Mouse (Mus musculus) neural tube, embryonic 13.5 days (tissue): ENCODE results near the gene Slc8a1. TPM values are rescaled to one million over a fixed set of nuclear protein-coding genes. Genes with fewer than 3 reads are reported as not detected.

ENCODE experiments used
- ATAC-seq: fragments of 200-750 bp; cut with Nextera tagmentation; 2 replicates; pipeline ENCODE4 v1.8.0; 2017; ENCODE audit warnings: low read depth, mild to moderate bottlenecking, moderate TSS enrichment, moderate library complexity
- H3K27ac ChIP-seq: fragments of 300-500 bp; sonication (generic); replicated peaks from 2 replicates; pipeline ENCODE4 v1.5.1; 2015; ENCODE audit warnings: moderate library complexity, mild to moderate bottlenecking, inconsistent platforms
- H3K27me3 ChIP-seq: fragments of 300-500 bp; sonication (generic); 2 replicates; pipeline ENCODE4 v1.6.1; 2015; ENCODE audit warnings: mild to moderate bottlenecking, inconsistent platforms
- H3K36me3 ChIP-seq: fragments of 300-500 bp; sonication (generic); 2 replicates; pipeline ENCODE4 v1.6.1; 2015; ENCODE audit warnings: mild to moderate bottlenecking, inconsistent platforms
- H3K4me1 ChIP-seq: fragments of 300-500 bp; sonication (generic); replicated peaks from 2 replicates; pipeline ENCODE4 v1.6.1; 2015; ENCODE audit warnings: inconsistent platforms
- H3K4me2 ChIP-seq: fragments of 300-500 bp; sonication (generic); 2 replicates; pipeline ENCODE4 v1.6.1; 2015; ENCODE audit warnings: inconsistent platforms, mild to moderate bottlenecking, moderate library complexity
- H3K4me3 ChIP-seq: fragments of 300-500 bp; sonication (generic); 2 replicates; pipeline ENCODE4 v1.5.1; 2015; ENCODE audit warnings: mild to moderate bottlenecking, inconsistent platforms
- H3K9ac ChIP-seq: fragments of 300-500 bp; sonication (generic); 2 replicates; pipeline ENCODE4 v1.6.1; 2015; ENCODE audit warnings: moderate library complexity, mild to moderate bottlenecking, inconsistent platforms
- H3K9me3 ChIP-seq: fragments of 300-500 bp; sonication (generic); 2 replicates; pipeline ENCODE4 v1.6.1; 2016; ENCODE audit warnings: inconsistent platforms
- WGBS: fragments of 180-500 bp; shearing (Covaris S2); methylation state at CpG from one replicate; pipeline ENCODE4 v1.1.7; 2015; 5-methylcytosine and 5-hydroxymethylcytosine counted together
- polyA plus RNA-seq: library from polyadenylated mRNA; unstranded; fragments of >200 nt; fragmentation: Nextera tagmentation; extraction: Ambion mirVana; gene quantifications from 2 replicates; pipeline ENCODE4 v1.2.1, GENCODE M21; 2015

The Slc8a1 gene
- polyA plus RNA-seq, 1 experiment from 2014 or later = 13.8 TPM

DNA sequence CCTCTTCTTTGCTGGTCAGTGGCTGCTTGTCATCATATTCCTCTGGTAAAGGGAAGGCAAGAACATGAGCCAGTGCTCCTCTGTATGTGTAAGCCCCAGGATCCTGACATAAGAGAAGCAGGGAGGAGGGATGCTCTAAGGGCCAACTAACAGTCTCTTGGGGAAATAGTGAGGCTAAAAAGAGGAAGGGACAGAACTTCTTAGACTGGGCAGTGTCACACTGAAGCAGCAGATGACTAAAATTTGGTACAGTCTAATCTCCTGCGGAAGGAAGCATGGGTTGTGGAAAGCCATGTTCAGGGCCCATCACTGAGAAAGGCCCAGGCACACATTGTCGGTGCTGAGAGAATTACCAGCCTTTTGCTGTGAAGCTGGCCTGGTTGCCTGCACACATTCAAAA, 305.4 kb downstream of the Slc8a1 start:
- Histone ChIP-seq H3K36me3 (0 out of 2 replicates have a peak, but pooled peaks cover 14% of the 10 kb centered on the region), H3K27ac (no peak overlapping the region), H3K4me1 (no peaks in the 10 kb centered on the region), H3K4me3 (no peak overlapping the region), H3K9me3 (no peaks in the 10 kb centered on the region), H3K27me3 (no peaks in the 10 kb centered on the region), H3K4me2 (no peak overlapping the region), H3K9ac (no peak overlapping the region)
- WGBS = 84% methylated on average over 2 of the region's 2 CpGs
- no peak for ATAC-seq

- WGBS = 75% methylated on average over 7 of the region's 7 CpGs
Measured at GRCm38 (mm10) chr17:81427245-81427644, 310.9 kb downstream of the Slc8a1 start.

DNA sequence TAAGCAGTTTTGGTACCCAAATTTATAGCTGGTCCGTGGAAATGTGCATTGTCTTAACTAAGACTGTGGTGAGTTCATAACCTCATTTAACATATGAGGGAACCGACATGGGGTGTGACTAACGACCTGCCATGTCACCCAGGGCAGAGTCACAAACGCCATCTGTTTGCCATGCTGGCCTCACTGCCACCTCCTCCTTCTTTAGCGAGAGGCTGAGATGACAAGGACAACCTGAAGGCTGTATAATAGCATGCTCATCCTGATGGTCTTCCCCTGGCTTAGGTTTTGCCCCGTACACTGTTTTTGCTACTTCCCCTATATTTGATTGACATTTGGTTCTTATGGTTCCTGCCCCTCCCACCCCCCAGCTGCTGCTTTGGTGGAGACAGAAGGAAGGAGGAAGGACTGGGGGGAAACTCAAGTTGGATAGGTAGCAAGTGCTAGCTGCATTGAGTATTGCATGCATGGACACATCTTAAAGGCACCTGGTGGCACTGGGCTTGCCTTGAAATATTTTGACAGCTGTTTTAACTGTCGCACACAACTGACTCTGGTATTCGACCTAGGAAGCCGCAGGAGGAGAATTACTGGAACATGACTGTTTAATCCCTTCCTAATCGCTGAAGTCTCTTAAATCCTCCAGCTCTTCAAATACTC, 313.8 kb downstream of the Slc8a1 start:
- Histone ChIP-seq H3K27ac (peak overlapping the region; percentile 53), H3K9ac (no peak overlapping the region), H3K27me3 (no peaks in the 10 kb centered on the region), H3K4me1 (peaks cover 45% of the 10 kb centered on the region), H3K4me3 (no peak overlapping the region), H3K9me3 (no peaks in the 10 kb centered on the region), H3K4me2 (no peak overlapping the region), H3K36me3 (peaks cover 5% of the 10 kb centered on the region; the same call in 1 of the 2 replicates)
- 42% methylated on average over 10 of the region's 10 CpGs for WGBS
- ATAC-seq = no peak

More at GRCm38 (mm10) chr17:81427245-81427644, 310.9 kb downstream of the Slc8a1 start:
- no peaks in the 10 kb centered on the region for H3K9me3 ChIP-seq
- no peak for ATAC-seq
- H3K4me1 ChIP-seq = peaks cover 21% of the 10 kb centered on the region
- H3K27ac ChIP-seq = no peak overlapping the region
- no peaks in the 10 kb centered on the region for H3K27me3 ChIP-seq
- H3K4me2 ChIP-seq = no peak overlapping the region
- no peak overlapping the region for H3K9ac ChIP-seq
- peaks cover 8% of the 10 kb centered on the region; the same call in 1 of the 2 replicates for H3K36me3 ChIP-seq
- no peak overlapping the region for H3K4me3 ChIP-seq

DNA sequence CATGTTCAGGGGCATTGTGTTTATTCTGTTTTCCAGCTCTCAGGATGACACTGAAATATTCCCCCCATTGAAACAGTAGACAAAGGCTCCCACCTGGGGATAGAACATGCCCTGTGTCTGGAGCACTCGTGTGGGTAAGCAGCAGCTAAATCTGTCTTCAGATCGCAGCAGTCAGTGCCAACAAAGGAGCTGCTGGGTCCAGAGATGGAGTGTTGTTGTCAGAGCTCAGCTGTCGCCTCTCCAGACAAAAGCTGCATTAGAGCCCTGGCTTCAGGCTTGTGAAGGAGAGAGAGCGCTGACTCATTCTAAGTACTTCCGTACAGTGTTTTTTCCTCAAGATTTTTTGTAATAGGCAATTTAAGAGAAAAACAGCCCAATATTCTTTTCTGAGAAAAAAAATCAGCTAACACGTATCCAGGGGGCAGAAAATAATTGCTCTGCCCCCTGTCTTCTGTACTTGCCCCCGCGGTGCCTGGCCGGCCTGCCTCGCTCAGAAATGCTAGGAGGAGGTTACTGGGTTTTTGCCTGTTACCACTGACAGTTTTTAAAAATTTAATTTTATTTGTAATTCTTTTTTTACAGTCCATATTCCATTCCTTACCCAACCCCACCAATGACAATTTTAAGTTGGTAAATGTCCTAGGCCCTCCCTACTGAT, 318.2 kb downstream of the Slc8a1 start:
- Histone ChIP-seq H3K9ac (0 out of 2 replicates have a peak overlapping the region, but pooled peaks have one; percentile 18), H3K9me3 (no peaks in the 10 kb centered on the region), H3K27ac (peak overlapping the region; percentile 73), H3K4me1 (peaks cover 44% of the 10 kb centered on the region), H3K36me3 (no peaks in the 10 kb centered on the region), H3K4me3 (no peak overlapping the region), H3K27me3 (no peaks in the 10 kb centered on the region), H3K4me2 (no peak overlapping the region)
- peak; percentile 59 for ATAC-seq
- WGBS = 43% methylated on average over 10 of the region's 10 CpGs

DNA sequence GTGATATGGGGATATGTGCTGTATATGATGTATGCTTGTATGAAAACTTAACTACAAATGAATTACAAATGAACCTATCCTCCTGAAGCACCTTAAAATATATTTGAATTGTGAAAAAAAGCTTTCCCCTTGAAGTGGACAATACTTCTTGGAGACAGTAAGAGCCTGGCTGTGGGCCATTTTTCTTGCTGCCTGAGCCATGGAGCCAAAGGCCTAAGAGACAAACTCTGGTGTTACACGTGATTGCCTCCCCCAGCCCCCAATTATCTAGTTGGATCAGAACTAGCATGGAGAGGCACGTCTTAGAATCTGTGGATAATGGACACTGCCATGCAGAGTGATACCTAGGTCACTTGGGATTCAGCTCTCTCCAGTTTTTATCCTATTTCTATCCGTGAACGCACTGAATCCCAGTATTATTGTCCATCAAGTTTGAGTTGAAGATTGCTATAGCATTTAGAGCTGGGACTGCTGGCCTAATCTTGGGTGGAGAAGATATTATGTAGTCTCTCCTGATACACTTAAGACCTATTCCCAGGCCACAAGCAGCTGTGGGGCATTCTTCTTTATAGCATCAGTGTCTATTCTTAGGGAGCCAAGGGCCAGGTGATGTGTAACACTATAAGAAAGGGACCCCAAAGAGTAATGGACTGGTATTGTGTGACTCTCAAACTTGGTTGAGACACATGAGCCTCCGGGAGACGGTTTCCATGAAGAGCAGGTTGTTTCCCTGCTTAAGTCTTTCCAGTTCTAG, 321.6 kb downstream of the Slc8a1 start:
- WGBS = 84% methylated on average over 6 of the region's 6 CpGs

GRCm38 (mm10) chr17:81412736-81413135, 325.4 kb downstream of the Slc8a1 start:
- 94% methylated on average over 4 of the region's 4 CpGs for WGBS
- no peak overlapping the region for H3K4me2 ChIP-seq
- H3K9ac ChIP-seq = no peak overlapping the region
- H3K9me3 ChIP-seq = no peaks in the 10 kb centered on the region
- 0 out of 2 replicates have a peak, but pooled peaks cover 6% of the 10 kb centered on the region for H3K4me1 ChIP-seq
- H3K27ac ChIP-seq = no peak overlapping the region
- no peak for ATAC-seq
- H3K4me3 ChIP-seq = no peak overlapping the region
- H3K36me3 ChIP-seq = peaks cover 7% of the 10 kb centered on the region
- no peaks in the 10 kb centered on the region for H3K27me3 ChIP-seq

More for the DNA sequence above, 321.6 kb downstream of the Slc8a1 start:
- H3K27me3 ChIP-seq = no peaks in the 10 kb centered on the region
- no peaks in the 10 kb centered on the region for H3K36me3 ChIP-seq
- no peak overlapping the region for H3K9ac ChIP-seq
- no peak overlapping the region for H3K4me2 ChIP-seq
- H3K9me3 ChIP-seq = no peaks in the 10 kb centered on the region
- no peak overlapping the region for H3K27ac ChIP-seq
- peaks cover 26% of the 10 kb centered on the region; the same call in 1 of the 2 replicates for H3K4me1 ChIP-seq
- ATAC-seq = no peak
- H3K4me3 ChIP-seq = no peak overlapping the region

GRCm38 (mm10) chr17:81404225-81404624, 334.0 kb downstream of the Slc8a1 start:
- H3K4me1 ChIP-seq = peaks cover 32% of the 10 kb centered on the region
- ATAC-seq = peak; percentile 62; the same call in 1 of the 2 replicates
- no peak overlapping the region for H3K9ac ChIP-seq
- no peak overlapping the region for H3K4me3 ChIP-seq
- peaks cover 13% of the 10 kb centered on the region for H3K36me3 ChIP-seq
- no peaks in the 10 kb centered on the region for H3K9me3 ChIP-seq
- H3K27ac ChIP-seq = peak overlapping the region; percentile 67
- no peaks in the 10 kb centered on the region for H3K27me3 ChIP-seq
- H3K4me2 ChIP-seq = no peak overlapping the region
- 39% methylated on average over 4 of the region's 4 CpGs for WGBS

DNA sequence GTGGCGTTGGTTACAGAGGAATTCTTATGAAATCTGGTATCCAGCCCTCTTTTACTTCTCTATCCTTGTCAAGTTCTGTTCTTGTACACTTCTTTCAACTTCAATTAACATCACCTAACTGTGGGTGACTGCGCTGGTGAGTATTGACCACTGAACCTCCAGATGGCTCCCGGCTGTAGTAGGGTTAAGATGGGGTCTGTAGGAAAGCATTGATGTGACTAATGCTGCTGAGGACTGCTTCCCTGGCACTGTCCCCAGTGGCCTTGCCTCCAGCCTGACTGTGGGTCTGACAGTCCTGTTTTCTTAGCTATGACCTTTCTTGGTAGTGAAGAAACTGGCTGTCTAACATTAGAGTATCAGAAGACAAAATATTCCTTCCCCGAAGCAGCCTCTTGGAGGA, 335.1 kb downstream of the Slc8a1 start:
- H3K36me3 ChIP-seq = peaks cover 10% of the 10 kb centered on the region
- WGBS = 89% methylated on average over 4 of the region's 4 CpGs

DNA sequence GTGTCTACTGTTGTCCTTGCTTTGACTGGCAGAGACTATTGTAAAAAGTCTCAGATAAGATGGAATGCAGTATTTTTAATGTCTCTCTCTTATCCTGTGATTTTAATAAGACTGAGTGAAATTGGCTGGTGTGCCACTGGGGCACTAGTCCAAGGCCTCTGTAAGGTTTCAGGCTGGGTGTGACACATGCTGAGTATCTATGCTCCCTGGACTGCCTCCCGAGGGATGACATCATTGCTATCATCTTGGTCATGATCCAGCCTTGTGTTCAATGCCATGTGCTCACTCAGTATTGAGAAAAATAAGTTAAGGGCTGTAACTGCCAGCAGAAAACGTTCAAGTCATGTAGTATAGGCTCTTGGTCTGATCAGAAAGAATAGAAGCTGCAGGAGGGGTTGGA, 335.5 kb downstream of the Slc8a1 start:
- H3K4me2 ChIP-seq = no peak overlapping the region
- H3K4me3 ChIP-seq = no peak overlapping the region
- H3K9me3 ChIP-seq = no peaks in the 10 kb centered on the region
- H3K4me1 ChIP-seq = peaks cover 32% of the 10 kb centered on the region
- no peaks in the 10 kb centered on the region for H3K27me3 ChIP-seq
- 68% methylated on average over 2 of the region's 2 CpGs for WGBS
- ATAC-seq = 0 out of 2 replicates have a peak, but pooled peaks have one; percentile 28
- no peak overlapping the region for H3K27ac ChIP-seq
- H3K9ac ChIP-seq = no peak overlapping the region
- H3K36me3 ChIP-seq = peaks cover 5% of the 10 kb centered on the region

More for the DNA sequence above, 335.1 kb downstream of the Slc8a1 start:
- no peak overlapping the region for H3K27ac ChIP-seq
- no peaks in the 10 kb centered on the region for H3K27me3 ChIP-seq
- no peak overlapping the region for H3K4me3 ChIP-seq
- H3K9me3 ChIP-seq = no peaks in the 10 kb centered on the region
- H3K4me2 ChIP-seq = no peak overlapping the region
- no peak for ATAC-seq
- H3K9ac ChIP-seq = no peak overlapping the region
- peaks cover 32% of the 10 kb centered on the region for H3K4me1 ChIP-seq

- no peaks in the 10 kb centered on the region for H3K36me3 ChIP-seq
- no peak overlapping the region for H3K9ac ChIP-seq
- ATAC-seq = no peak
- H3K4me3 ChIP-seq = no peak overlapping the region
- H3K4me1 ChIP-seq = peaks cover 32% of the 10 kb centered on the region
- peak overlapping the region; percentile 78 for H3K27ac ChIP-seq
- H3K9me3 ChIP-seq = no peaks in the 10 kb centered on the region
- no peaks in the 10 kb centered on the region for H3K27me3 ChIP-seq
- WGBS = 57% methylated on average over 5 of the region's 5 CpGs
- no peak overlapping the region for H3K4me2 ChIP-seq
Measured at GRCm38 (mm10) chr17:81400377-81400776, 337.8 kb downstream of the Slc8a1 start.

DNA sequence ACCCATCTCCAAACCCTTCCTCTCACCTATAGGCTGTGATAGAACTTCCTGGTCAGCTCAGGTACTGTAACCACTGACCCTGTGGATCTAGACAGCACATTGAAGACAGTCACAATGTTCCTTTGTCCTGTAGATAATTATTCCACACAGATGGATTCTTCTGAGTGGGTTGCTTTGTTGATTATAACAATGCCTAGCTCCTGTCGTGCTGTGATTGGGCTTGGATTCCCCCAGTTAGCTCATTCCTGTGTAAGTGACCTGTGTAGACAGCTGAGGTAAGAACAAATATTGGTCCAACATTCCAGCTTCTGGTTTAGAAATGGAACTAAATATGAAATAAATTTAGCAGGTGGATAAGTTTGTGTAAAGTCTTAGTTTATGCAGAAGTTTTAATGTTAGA, 340.7 kb downstream of the Slc8a1 start:
- no peak for ATAC-seq
- Histone ChIP-seq H3K9ac (no peak overlapping the region), H3K9me3 (no peaks in the 10 kb centered on the region), H3K4me3 (no peak overlapping the region), H3K27ac (no peak overlapping the region), H3K4me2 (no peak overlapping the region), H3K36me3 (no peaks in the 10 kb centered on the region), H3K27me3 (no peaks in the 10 kb centered on the region), H3K4me1 (peaks cover 13% of the 10 kb centered on the region)
- WGBS = 40% methylated on average over 1 of the region's 1 CpGs

DNA sequence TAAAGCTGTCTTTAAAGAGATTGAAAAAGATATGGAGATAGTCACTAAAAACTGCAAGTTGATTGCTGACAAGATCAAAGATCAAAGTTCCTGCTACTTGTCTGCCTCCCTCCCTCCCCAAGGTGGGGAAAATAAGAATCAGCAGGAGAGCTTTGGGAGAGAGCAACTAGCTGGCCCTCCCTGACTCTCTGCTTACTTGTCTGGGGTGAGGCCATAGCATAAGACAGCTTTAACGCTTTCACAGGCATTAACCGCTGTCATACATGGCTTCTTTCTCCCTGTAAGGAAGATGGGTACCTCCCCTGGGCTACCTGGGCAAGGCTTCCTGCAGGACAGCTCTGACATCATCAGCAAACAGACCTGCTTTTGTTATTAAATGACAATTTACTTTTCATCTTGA, 344.1 kb downstream of the Slc8a1 start:
- no peak for ATAC-seq

More for the DNA sequence above, 344.1 kb downstream of the Slc8a1 start:
- Histone ChIP-seq H3K36me3 (no peaks in the 10 kb centered on the region), H3K27me3 (no peaks in the 10 kb centered on the region), H3K9me3 (no peaks in the 10 kb centered on the region), H3K4me2 (no peak overlapping the region), H3K27ac (no peak overlapping the region), H3K4me3 (no peak overlapping the region), H3K9ac (no peak overlapping the region), H3K4me1 (0 out of 2 replicates have a peak, but pooled peaks cover 3% of the 10 kb centered on the region)
- WGBS = 29% methylated on average over 2 of the region's 2 CpGs
